Mouse (Mus musculus) ovary, postnatal 10 days (tissue): ENCODE measurements at regions not wholly inside any gene's neighbourhood (a gene's known extent, or its start where the extent isn't known, plus 50 kb on each side); places are given as distances from the start of the nearest gene placed in this dataset.

Source experiments
- DNase-seq: peaks from one replicate; pipeline ENCODE4 v3.0.0; 2022; ENCODE audit warnings: low spot score

GRCm38 (mm10) chr4:142860441-142860840 is 352.4 kb downstream of the Prdm2 start:
- no peak for DNase-seq

- peak; percentile 13 for DNase-seq
These were observed 356.2 kb downstream of the Prdm2 start for GRCm38 (mm10) chr4:142856626-142857025.

DNA sequence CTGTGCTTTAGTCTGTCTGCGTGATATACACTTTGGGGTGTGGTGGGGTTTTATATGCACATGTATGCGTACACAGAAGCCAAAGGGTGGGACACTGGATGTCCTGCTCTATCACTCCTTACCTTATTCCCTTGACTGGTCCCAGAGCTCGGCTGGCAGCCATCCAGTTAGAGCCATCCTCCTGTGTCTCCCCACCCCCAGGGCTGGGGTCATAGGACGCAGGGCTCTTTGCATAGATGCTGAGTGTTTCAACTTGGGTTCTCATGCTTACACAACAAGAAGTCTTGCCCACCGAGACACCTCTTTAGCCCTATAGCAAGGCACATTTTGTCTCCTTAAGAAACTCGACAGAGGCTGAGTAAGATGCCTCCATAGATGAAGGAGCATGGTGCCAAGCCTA is 357.2 kb downstream of the Prdm2 start:
- no peak for DNase-seq

- DNase-seq: no peak
These were observed 358.9 kb downstream of the Prdm2 start for GRCm38 (mm10) chr4:142853924-142854323.

DNA sequence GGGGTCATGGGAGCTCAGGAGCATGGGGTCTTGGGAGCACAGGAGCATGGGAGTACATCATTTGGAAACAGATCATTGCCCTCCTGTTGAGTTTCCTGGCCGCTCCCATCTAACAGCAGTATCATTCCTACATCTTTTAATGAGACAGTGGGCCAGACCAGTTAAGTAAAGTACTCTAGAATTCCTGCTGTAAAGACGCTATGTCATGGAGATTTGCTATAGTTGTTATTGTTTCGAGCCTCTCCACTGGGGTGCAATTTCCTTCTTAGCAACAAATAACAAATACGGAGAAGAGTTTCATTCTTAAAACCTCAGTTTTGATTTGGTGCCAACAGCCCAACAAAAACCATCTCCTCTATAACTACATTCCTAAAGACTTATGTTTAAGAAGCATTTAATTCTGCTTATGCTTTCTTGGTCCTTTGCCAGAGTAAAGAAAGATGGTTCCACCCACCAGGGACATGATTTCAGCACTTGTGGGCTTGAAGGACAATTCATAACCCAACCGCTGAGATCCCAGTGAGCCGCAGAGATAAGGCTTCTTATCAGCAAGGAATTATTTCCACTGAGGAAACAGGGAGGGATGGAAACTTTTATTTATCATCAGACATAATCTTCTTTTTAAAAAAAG is 367.6 kb downstream of the Prdm2 start:
- DNase-seq: no peak

GRCm38 (mm10) chr4:142839540-142839939 is 373.3 kb downstream of the Prdm2 start:
- DNase-seq: no peak

DNA sequence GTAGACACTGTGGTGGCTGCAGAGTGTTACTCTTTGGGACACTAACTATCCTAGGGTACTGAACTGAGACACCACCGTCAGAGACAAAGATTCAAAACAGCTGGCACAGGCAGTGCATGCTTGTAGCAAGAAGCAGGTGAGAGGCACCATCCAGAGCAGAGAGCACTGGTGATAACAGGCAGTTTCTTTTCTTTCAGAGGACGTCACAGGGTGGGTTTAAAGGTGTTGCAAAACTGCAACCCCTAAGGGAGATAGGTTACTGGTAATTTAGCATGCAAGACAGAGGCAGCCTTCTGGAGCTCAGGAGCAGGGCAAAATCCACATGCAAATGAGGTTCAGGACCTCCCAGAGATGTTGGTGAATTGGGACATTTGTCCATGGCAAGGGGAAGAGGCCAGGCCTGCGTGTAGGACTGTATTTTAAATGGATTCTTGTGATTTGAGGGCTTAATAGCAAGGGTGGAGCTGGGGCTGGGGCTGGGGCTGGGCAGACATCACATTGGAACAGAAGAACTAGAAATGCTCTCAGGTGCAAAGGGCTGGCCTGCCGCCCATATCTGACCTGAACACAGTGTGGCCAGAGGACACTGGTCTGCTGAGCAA is 374.3 kb downstream of the Prdm2 start:
- DNase-seq: no peak

DNA sequence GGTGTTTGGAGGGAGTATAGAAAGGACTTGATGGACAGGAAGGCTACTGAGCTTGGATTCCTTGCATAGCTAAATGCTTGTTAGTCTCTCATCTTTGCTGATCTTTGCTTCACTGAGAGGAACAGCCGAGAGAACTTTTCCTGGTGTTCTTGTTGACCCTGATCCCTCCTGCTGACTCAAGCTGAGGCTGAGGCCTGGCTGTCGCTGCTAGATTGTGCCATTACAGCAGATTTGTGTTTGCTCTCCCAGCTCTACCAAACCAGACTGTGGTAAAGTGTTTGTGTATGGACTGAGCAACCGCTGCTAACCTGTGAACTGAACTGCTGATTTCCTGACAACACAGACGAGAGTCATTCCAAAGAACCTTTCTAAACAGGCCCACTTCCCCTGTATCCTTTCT is 375.2 kb downstream of the Prdm2 start:
- DNase-seq: no peak

GRCm38 (mm10) chr4:142829711-142830110 is 383.1 kb downstream of the Prdm2 start:
- no peak for DNase-seq

- DNase-seq: no peak
These were observed 383.8 kb downstream of the Prdm2 start for GRCm38 (mm10) chr4:142828969-142829368.

DNA sequence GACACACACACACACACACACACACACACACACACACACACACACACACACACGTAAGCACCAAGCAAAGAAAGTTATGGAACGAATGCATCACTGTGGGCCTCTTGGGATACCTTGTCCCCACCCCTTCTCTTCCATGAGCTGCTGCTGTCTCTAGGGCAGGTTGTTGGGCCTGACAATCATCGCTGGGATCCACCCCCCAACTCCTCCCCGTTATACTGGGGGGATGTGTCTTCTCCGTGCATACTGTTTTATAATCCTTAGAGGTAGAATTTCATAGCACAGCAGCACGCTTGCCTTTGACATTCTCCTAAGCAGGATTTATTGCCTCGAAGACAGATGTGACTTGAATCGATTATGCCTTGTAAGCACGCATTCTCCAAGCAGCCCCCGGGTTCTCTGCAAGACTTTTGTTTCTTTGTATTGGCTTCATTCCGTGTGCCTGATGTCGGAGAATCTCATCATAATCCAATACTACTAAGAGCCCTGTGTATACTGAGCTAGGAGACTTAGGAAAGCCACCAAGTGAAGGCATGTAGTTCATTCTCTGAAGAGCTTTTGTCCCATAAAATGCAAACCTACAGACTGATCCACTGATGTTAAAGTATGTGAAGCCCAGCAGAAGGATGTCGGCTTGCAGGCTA is 386.4 kb downstream of the Prdm2 start:
- DNase-seq: no peak

- no peak for DNase-seq
These were observed 387.0 kb downstream of the Prdm2 start for GRCm38 (mm10) chr4:142825786-142826185.

DNA sequence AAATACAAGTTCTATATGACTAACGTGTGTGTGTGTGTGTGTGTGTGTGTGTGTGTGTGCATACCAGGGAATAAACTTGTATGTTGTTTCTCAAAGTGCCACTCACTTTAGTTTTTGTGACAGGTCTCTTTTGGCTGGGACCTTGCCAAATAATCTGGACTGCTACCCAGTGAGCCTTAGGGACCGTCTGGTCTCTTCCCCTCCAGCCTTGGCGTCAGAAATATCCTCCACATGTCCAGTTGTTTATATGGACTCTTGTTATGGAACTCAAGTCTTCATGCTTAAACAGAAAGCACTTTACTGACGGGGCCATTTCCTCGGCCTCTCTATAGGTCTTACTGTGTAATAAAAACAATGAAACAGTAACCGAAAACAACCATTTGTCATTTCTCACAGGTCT is 394.4 kb downstream of the Prdm2 start:
- DNase-seq: no peak

- no peak for DNase-seq
These were observed 395.8 kb downstream of the Prdm2 start for GRCm38 (mm10) chr4:142816986-142817385.

DNA sequence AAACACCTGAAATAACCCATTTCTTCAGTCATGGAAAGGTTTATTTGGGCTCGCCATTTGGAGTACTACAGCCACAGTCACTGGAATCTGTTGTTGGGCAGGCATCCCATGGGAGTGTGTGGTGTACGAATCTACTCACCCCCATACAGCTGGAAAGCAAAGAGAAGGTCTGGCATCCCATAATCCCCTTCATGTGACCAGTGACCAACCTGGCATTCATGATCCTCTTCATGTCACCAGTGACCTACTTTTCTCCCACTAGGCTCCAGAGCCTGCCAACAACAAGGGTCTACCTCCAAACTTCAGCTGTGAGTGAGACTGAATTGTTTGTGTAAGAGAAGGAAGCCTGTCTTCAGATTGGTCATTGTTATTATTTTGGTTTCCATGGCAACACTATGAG is 409.0 kb downstream of the Prdm2 start:
- DNase-seq: no peak

GRCm38 (mm10) chr4:142799291-142799690 is 413.5 kb downstream of the Prdm2 start:
- no peak for DNase-seq

GRCm38 (mm10) chr4:142798834-142799233 is 414.0 kb downstream of the Prdm2 start:
- DNase-seq: no peak

DNA sequence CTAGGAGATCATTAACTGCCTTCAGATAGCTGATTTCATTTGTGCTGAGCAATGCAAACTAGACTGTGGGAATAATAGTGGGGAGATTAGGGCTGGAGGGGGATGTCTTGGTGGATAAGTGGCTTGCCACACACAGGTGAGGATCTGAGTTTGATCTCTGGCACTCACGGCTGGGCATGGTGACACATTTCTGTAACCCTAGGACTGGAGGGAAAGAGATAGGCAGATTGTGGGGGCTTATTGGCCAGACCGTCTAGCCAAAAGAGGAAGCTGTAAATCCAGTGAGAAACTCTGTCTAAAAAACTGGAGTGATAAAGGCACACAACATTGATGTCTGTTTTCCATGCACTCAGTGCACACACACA is 420.2 kb downstream of the Prdm2 start:
- no peak for DNase-seq

DNA sequence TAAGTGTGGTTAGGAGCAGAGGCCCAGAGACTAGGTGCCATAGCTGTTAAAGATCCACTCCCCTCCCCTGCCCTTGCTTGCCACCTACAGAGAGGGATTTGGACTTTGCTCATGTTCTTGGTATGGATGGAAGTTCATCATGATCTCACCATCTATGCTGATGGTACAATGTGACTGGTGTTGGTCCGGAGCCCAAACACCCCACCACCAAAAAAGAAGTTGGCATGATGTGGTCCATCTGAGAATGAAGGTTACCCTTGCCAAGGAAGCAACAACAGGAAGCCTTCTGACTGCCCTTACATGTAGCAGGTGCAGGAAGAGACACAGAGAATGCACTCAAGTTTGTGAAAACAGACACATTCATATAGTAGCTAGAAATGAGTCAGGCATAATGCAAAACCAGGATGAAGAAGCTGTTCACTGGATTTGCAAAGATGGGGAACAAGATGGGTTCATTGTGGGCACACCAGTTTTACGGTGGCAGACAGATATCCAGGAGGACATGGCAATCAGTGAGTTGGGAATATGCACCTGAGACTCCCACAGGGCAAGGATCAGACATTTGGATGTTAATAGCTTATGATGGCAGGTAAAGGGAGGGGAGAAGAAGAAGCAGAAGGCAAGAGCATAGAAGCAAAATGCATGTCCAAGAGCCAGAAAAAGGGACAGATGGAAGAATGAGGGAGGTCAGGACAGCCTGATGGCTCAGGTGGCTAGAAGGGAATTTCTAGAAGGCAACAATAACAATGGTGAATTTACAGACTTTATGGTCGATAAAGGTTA is 420.8 kb downstream of the Prdm2 start:
- no peak for DNase-seq

DNA sequence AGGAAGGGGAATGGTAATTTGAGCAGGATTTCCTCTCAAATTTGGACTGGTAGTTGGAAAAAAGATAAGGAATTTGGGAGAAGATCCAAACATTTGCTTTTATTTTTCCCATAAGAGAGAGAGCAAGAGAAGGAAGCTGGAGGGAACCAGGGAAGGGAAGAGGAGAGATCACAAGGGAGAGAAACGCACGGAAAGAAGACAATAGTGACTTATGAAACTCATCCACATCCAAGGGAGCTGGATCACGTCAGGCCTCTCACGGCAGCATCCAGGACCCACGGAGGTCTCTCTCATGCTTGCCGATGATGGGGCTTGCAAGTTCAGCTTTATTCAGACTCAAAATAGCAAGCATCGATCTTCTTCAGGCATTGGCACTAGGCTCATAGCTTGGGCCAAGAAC is 423.7 kb downstream of the Prdm2 start:
- no peak for DNase-seq

GRCm38 (mm10) chr4:142785386-142785785 is 427.4 kb downstream of the Prdm2 start:
- DNase-seq: no peak

GRCm38 (mm10) chr4:142776711-142777411 is 435.9 kb downstream of the Prdm2 start:
- no peak for DNase-seq
